9 mouse cellular contexts compared by ENCODE assay signal in genomic region chr5:135118589-135119081, GRCm38 (mm10). TPM values are rescaled to one million over a fixed set of nuclear protein-coding genes. Genes with fewer than 3 reads are reported as not detected.
DNase-seq lines count a peak whose midpoint lies in the region; ATAC-seq and TF ChIP-seq lines count a peak whose summit lies in the region.
"Had no signal": no experiment of that assay in that cellular context is flagged by ENCODE, and none has a peak within 500 bp of the region (broad histone marks: within the 10 kb centered on the region; RNA-seq: fewer than 3 reads in every experiment).

No protein-coding gene starts in this region.

- H3K9ac ChIP-seq in midbrain, embryonic 11.5 days (ENCODE audit: low read length), result no peak overlapping the region
- H3K9ac ChIP-seq in midbrain, embryonic 15.5 days, result no peak overlapping the region
- H3K9ac ChIP-seq in intestine, postnatal 0 days (ENCODE audit: low read depth, low read length), result no peak overlapping the region
- H3K9ac ChIP-seq in liver, adult 2 months (ENCODE audit: low read depth, low read length), result no peak overlapping the region
- H3K9ac ChIP-seq: embryonic facial prominence, embryonic 15.5 days had no signal

- WGBS in midbrain, embryonic 11.5 days, result 28% methylated on average over 6 of the region's 6 CpGs
- WGBS in midbrain, embryonic 15.5 days, result 34% methylated on average over 6 of the region's 6 CpGs
- 10% methylated on average over 6 of the region's 6 CpGs for whole genome bisulfite sequencing in intestine, postnatal 0 days
- WGBS in liver, adult 2 months, result 8% methylated on average over 6 of the region's 6 CpGs
- WGBS in olfactory bulb, adult 2 months, result 25% methylated on average over 6 of the region's 6 CpGs

- H3K27me3 ChIP-seq in midbrain, embryonic 11.5 days (ENCODE audit: control insufficient read depth, insufficient read depth, low read length), result no peaks in the 10 kb centered on the region; the same call in 1 of the 2 replicates
- no peaks in the 10 kb centered on the region for H3K27me3 ChIP-seq in midbrain, embryonic 15.5 days (replicated peaks)
- no peaks in the 10 kb centered on the region for H3K27me3 ChIP-seq in intestine, postnatal 0 days (replicated peaks; ENCODE audit: control insufficient read depth, insufficient read depth, low read length)
- H3K27me3 ChIP-seq in liver, adult 2 months (ENCODE audit: control insufficient read depth, insufficient read depth, low read length), result no peaks in the 10 kb centered on the region

- H3K4me1 ChIP-seq in midbrain, embryonic 11.5 days (ENCODE audit: control insufficient read depth, insufficient read depth, low read length), result no peaks in the 10 kb centered on the region
- no peaks in the 10 kb centered on the region for H3K4me1 ChIP-seq in midbrain, embryonic 15.5 days
- no peaks in the 10 kb centered on the region; the same call in 1 of the 2 replicates for H3K4me1 ChIP-seq in intestine, postnatal 0 days (replicated peaks; ENCODE audit: control insufficient read depth, insufficient read depth, low read length)
- peaks cover 27% of the 10 kb centered on the region for H3K4me1 ChIP-seq in liver, adult 2 months (ENCODE audit: control insufficient read depth, insufficient read depth, low read length)
- H3K4me1 ChIP-seq in olfactory bulb, adult 2 months (ENCODE audit: control insufficient read depth, insufficient read depth, low read length), result peaks cover 4% of the 10 kb centered on the region

- H3K36me3 ChIP-seq in midbrain, embryonic 11.5 days (ENCODE audit: control insufficient read depth, insufficient read depth, low read length), result no peaks in the 10 kb centered on the region
- no peaks in the 10 kb centered on the region for H3K36me3 ChIP-seq in midbrain, embryonic 15.5 days (replicated peaks)
- no peaks in the 10 kb centered on the region for H3K36me3 ChIP-seq in intestine, postnatal 0 days (ENCODE audit: control insufficient read depth, insufficient read depth)
- peaks cover 47% of the 10 kb centered on the region for H3K36me3 ChIP-seq in liver, adult 2 months (ENCODE audit: control insufficient read depth, insufficient read depth, low read length)
- H3K36me3 ChIP-seq: embryonic facial prominence, embryonic 15.5 days had no signal

- no peak overlapping the region for H3K4me2 ChIP-seq in midbrain, embryonic 11.5 days
- H3K4me2 ChIP-seq in midbrain, embryonic 15.5 days, result no peak overlapping the region
- 0 out of 2 replicates have a peak overlapping the region, but pooled peaks have one; percentile 13 for H3K4me2 ChIP-seq in intestine, postnatal 0 days (replicated peaks; ENCODE audit: low read depth)
- H3K4me2 ChIP-seq: embryonic facial prominence, embryonic 15.5 days had no signal

- no peak overlapping the region for H3K27ac ChIP-seq in midbrain, embryonic 11.5 days (ENCODE audit: low read depth, low read length)
- H3K27ac ChIP-seq in midbrain, embryonic 15.5 days, result no peak overlapping the region
- peak overlapping the region; percentile 31; the same call in 1 of the 2 replicates for H3K27ac ChIP-seq in gastrocnemius, adult 2 months
- no peak overlapping the region; the same call in 1 of the 2 replicates for H3K27ac ChIP-seq in intestine, postnatal 0 days (ENCODE audit: low read depth, low read length)
- peak overlapping the region; percentile 35 for H3K27ac ChIP-seq in liver, adult 2 months (replicated peaks; ENCODE audit: insufficient read depth, low read depth, low read length)
- no peak overlapping the region for H3K27ac ChIP-seq in olfactory bulb, adult 2 months (ENCODE audit: insufficient read depth, low read depth, low read length)
- H3K27ac ChIP-seq: embryonic facial prominence, embryonic 15.5 days had no signal

- ATAC-seq in midbrain, embryonic 11.5 days (ENCODE audit: low FRiP score), result 0 out of 2 replicates have a peak, but pooled peaks have one; percentile 16
- ATAC-seq in midbrain, embryonic 15.5 days (replicated peaks), result no peak
- peak; percentile 56; the same call in 1 of the 2 replicates for ATAC-seq in cerebellum, adult (ENCODE audit: insufficient number of reproducible peaks, low FRiP score, low TSS enrichment)
- ATAC-seq in intestine, postnatal 0 days, result peak; percentile 93

- no peak overlapping the region for H3K4me3 ChIP-seq in midbrain, embryonic 11.5 days (ENCODE audit: low read depth, low read length)
- no peak overlapping the region for H3K4me3 ChIP-seq in midbrain, embryonic 15.5 days
- H3K4me3 ChIP-seq in gastrocnemius, adult 2 months, result peak overlapping the region; percentile 17; the same call in 1 of the 2 replicates
- no peak overlapping the region for H3K4me3 ChIP-seq in intestine, postnatal 0 days (ENCODE audit: low read depth, low read length)
- no peak overlapping the region for H3K4me3 ChIP-seq in liver, adult 2 months (ENCODE audit: insufficient read depth, low read depth, low read length)
- H3K4me3 ChIP-seq in olfactory bulb, adult 2 months (ENCODE audit: insufficient read depth, low read depth, low read length), result no peak overlapping the region
- H3K4me3 ChIP-seq: embryonic facial prominence, embryonic 15.5 days had no signal

- intact Hi-C loops in gastrocnemius, adult 2 months (cut with DNase I), result loop anchor here (1.0 to 5.0 kb wide), 2 partner anchors 73 to 169 kb away; no protein-coding TSS in a partner anchor

- no peaks in the 10 kb centered on the region for H3K9me3 ChIP-seq in midbrain, embryonic 11.5 days (ENCODE audit: control insufficient read depth, low read length)
- no peaks in the 10 kb centered on the region for H3K9me3 ChIP-seq in midbrain, embryonic 15.5 days
- no peaks in the 10 kb centered on the region for H3K9me3 ChIP-seq in intestine, postnatal 0 days (ENCODE audit: control insufficient read depth)
- H3K9me3 ChIP-seq: embryonic facial prominence, embryonic 15.5 days had no signal

- DNase-seq in midbrain, embryonic 11.5 days (ENCODE audit: low spot score, missing footprints), result peak; percentile 91
- DNase-seq in gastrocnemius, adult 2 months, result peak; percentile 77
- peak; percentile 97 for DNase-seq in liver, adult 2 months (ENCODE audit: extremely low read depth, low read depth, low spot score)
- peak; percentile 57 for DNase-seq in thymus, postnatal 0 days (ENCODE audit: low spot score)

- TF ChIP-seq POLR2A in liver, adult 2 months (IDR thresholded peaks at IDR 0.05; ENCODE audit: extremely low read depth, insufficient read depth, low read length), result no peak
- no peak for TF ChIP-seq POLR2A in olfactory bulb, adult 2 months (IDR thresholded peaks at IDR 0.05; ENCODE audit: insufficient read depth, low read depth, low read length)

- peak; percentile 88 for TF ChIP-seq CTCF in gastrocnemius, adult 2 months (IDR thresholded peaks at IDR 0.05)
- TF ChIP-seq CTCF in intestine, postnatal 0 days (IDR thresholded peaks at IDR 0.05; ENCODE audit: low read depth), result peak; percentile 98
- TF ChIP-seq CTCF in liver, adult 2 months (IDR thresholded peaks at IDR 0.05; ENCODE audit: low read depth, low read length), result peak; percentile 83
- TF ChIP-seq CTCF in olfactory bulb, adult 2 months (IDR thresholded peaks at IDR 0.05; ENCODE audit: insufficient read depth, low read depth, low read length), result peak; percentile 57

- peaks cover 8% of the 10 kb centered on the region; the same call in 1 of the 2 replicates for H3K79me2 ChIP-seq in liver, adult 2 months (ENCODE audit: control insufficient read depth, insufficient read depth, low read length)

RNA-seq across cellular contexts. Expression of gene Mlxipl, which starts 28.9 kb away (rescaled TPM):
- polyA plus RNA-seq in midbrain, embryonic 11.5 days (2014; fragmentation: Nextera tagmentation; extraction: Ambion mirVana), result 1.2 and 2.1 TPM in 2 replicates
- 0.81 and 0.91 TPM in 2 replicates for polyA plus RNA-seq in midbrain, embryonic 15.5 days (2015; fragmentation: Nextera tagmentation; extraction: Ambion mirVana)
- 100 to 1,000 TPM in 1 of 2 experiments, 10 to 100 TPM in 1; 64.8 to 100 TPM for total RNA-seq in gastrocnemius, adult 2 months (2021)
- 13.7 and 16.2 TPM in 2 replicates for polyA plus RNA-seq in intestine, postnatal 0 days (2015; fragmentation: Nextera tagmentation; extraction: Ambion mirVana)
- total RNA-seq in liver, adult 2 months (2014; rRNA removed), result 198 and 237 TPM in 2 replicates
- polyA plus RNA-seq in liver, adult 2 months (2012; rRNA removed), result 444 and 617 TPM in 2 replicates
- polyA plus RNA-seq in olfactory bulb, adult 2 months (2012; ENCODE audit: insufficient read depth, insufficient read length, low replicate concordance, missing spikeins), result not detected in 2 replicates
- 0.38 and 0.39 TPM in 2 replicates for polyA plus RNA-seq in thymus, postnatal 0 days (2015; fragmentation: Nextera tagmentation; extraction: Ambion mirVana)

RNA-seq across cellular contexts. Expression of gene Tbl2, which starts 30.8 kb away (rescaled TPM):
- 20.1 and 21.2 TPM in 2 replicates for polyA plus RNA-seq in midbrain, embryonic 11.5 days (2014; fragmentation: Nextera tagmentation; extraction: Ambion mirVana)
- polyA plus RNA-seq in midbrain, embryonic 15.5 days (2015; fragmentation: Nextera tagmentation; extraction: Ambion mirVana), result 13.2 and 13.4 TPM in 2 replicates
- 1 to 10 TPM; 8.8 to 9.1 TPM for total RNA-seq in gastrocnemius, adult 2 months (2021)
- polyA plus RNA-seq in intestine, postnatal 0 days (2015; fragmentation: Nextera tagmentation; extraction: Ambion mirVana), result 17.7 and 18.0 TPM in 2 replicates
- total RNA-seq in liver, adult 2 months (2014; rRNA removed), result 5.8 and 8.0 TPM in 2 replicates
- 9.6 and 10.1 TPM in 2 replicates for polyA plus RNA-seq in liver, adult 2 months (2012; rRNA removed)
- not detected in 2 replicates for polyA plus RNA-seq in olfactory bulb, adult 2 months (2012; ENCODE audit: insufficient read depth, insufficient read length, low replicate concordance, missing spikeins)
- polyA plus RNA-seq in thymus, postnatal 0 days (2015; fragmentation: Nextera tagmentation; extraction: Ambion mirVana), result 13.1 and 13.7 TPM in 2 replicates

RNA-seq across cellular contexts. Expression of gene Vps37d, which starts 40.6 kb away (rescaled TPM):
- 6.8 and 9.6 TPM in 2 replicates for polyA plus RNA-seq in midbrain, embryonic 11.5 days (2014; fragmentation: Nextera tagmentation; extraction: Ambion mirVana)
- polyA plus RNA-seq in midbrain, embryonic 15.5 days (2015; fragmentation: Nextera tagmentation; extraction: Ambion mirVana), result 39.5 and 47.8 TPM in 2 replicates
- total RNA-seq in gastrocnemius, adult 2 months (2021), result under 1 TPM; 0.33 TPM
- polyA plus RNA-seq in intestine, postnatal 0 days (2015; fragmentation: Nextera tagmentation; extraction: Ambion mirVana), result 2.5 and 2.9 TPM in 2 replicates
- 0.13 and 0.18 TPM in 2 replicates for total RNA-seq in liver, adult 2 months (2014; rRNA removed)
- polyA plus RNA-seq in liver, adult 2 months (2012; rRNA removed), result 0.60 and 0.66 TPM in 2 replicates
- not detected in 2 replicates for polyA plus RNA-seq in olfactory bulb, adult 2 months (2012; ENCODE audit: insufficient read depth, insufficient read length, low replicate concordance, missing spikeins)
- polyA plus RNA-seq in thymus, postnatal 0 days (2015; fragmentation: Nextera tagmentation; extraction: Ambion mirVana), result 1.6 and 1.7 TPM in 2 replicates

RNA-seq across cellular contexts. Expression of gene Bcl7b, which starts 49.4 kb away (rescaled TPM):
- 39.2 and 42.6 TPM in 2 replicates for polyA plus RNA-seq in midbrain, embryonic 11.5 days (2014; fragmentation: Nextera tagmentation; extraction: Ambion mirVana)
- polyA plus RNA-seq in midbrain, embryonic 15.5 days (2015; fragmentation: Nextera tagmentation; extraction: Ambion mirVana), result 41.8 and 48.4 TPM in 2 replicates
- 10 to 100 TPM; 28.3 to 28.6 TPM for total RNA-seq in gastrocnemius, adult 2 months (2021)
- 65.1 and 65.7 TPM in 2 replicates for polyA plus RNA-seq in intestine, postnatal 0 days (2015; fragmentation: Nextera tagmentation; extraction: Ambion mirVana)
- total RNA-seq in liver, adult 2 months (2014; rRNA removed), result 10.5 and 11.9 TPM in 2 replicates
- 17.6 and 20.2 TPM in 2 replicates for polyA plus RNA-seq in liver, adult 2 months (2012; rRNA removed)
- not detected in 2 replicates for polyA plus RNA-seq in olfactory bulb, adult 2 months (2012; ENCODE audit: insufficient read depth, insufficient read length, low replicate concordance, missing spikeins)
- polyA plus RNA-seq in thymus, postnatal 0 days (2015; fragmentation: Nextera tagmentation; extraction: Ambion mirVana), result 88.1 and 99.0 TPM in 2 replicates

RNA-seq across cellular contexts. Expression of gene Bud23, which starts 53.9 kb away (rescaled TPM):
- polyA plus RNA-seq in midbrain, embryonic 11.5 days (2014; fragmentation: Nextera tagmentation; extraction: Ambion mirVana), result 105 and 116 TPM in 2 replicates
- 78.1 and 82.5 TPM in 2 replicates for polyA plus RNA-seq in midbrain, embryonic 15.5 days (2015; fragmentation: Nextera tagmentation; extraction: Ambion mirVana)
- 10 to 100 TPM; 25.8 to 26.2 TPM for total RNA-seq in gastrocnemius, adult 2 months (2021)
- 40.0 and 40.6 TPM in 2 replicates for polyA plus RNA-seq in intestine, postnatal 0 days (2015; fragmentation: Nextera tagmentation; extraction: Ambion mirVana)
- 32.7 and 38.4 TPM in 2 replicates for total RNA-seq in liver, adult 2 months (2014; rRNA removed)
- 50.9 and 51.7 TPM in 2 replicates for polyA plus RNA-seq in liver, adult 2 months (2012; rRNA removed)
- polyA plus RNA-seq in olfactory bulb, adult 2 months (2012; ENCODE audit: insufficient read depth, insufficient read length, low replicate concordance, missing spikeins), result not detected in 2 replicates
- 103 and 119 TPM in 2 replicates for polyA plus RNA-seq in thymus, postnatal 0 days (2015; fragmentation: Nextera tagmentation; extraction: Ambion mirVana)

Comparison
In these comparisons a context has a peak if more than half of its experiments do, and no peak if none do; other contexts are left out.
1. H3K27ac ChIP-seq: peak in gastrocnemius, adult 2 months (single experiment) and liver, adult 2 months (single experiment); none in midbrain, embryonic 11.5 days (single experiment), midbrain, embryonic 15.5 days (single experiment), intestine, postnatal 0 days (single experiment) and olfactory bulb, adult 2 months (single experiment).
2. RNA of gene Mlxipl, which starts 28.9 kb away (polyA plus RNA-seq): 444 to 617 TPM in liver, adult 2 months; 13.7 to 16.2 TPM in intestine, postnatal 0 days, 1.2 to 2.1 TPM in midbrain, embryonic 11.5 days, 0.81 to 0.91 TPM in midbrain, embryonic 15.5 days, 0.38 to 0.39 TPM in thymus, postnatal 0 days and not detected in olfactory bulb, adult 2 months; every median in the first group is over 10 times any median in the second.
3. Peak in every context shown above with its lines, with median percentiles within 50 percentile points of each other: DNase-seq and CTCF ChIP-seq.